Mouse (Mus musculus): ENCODE measurements at regions not wholly inside any gene's neighbourhood (a gene's known extent, or its start where the extent isn't known, plus 50 kb on each side); places are given as distances from the start of the nearest gene placed in this dataset.

DNA sequence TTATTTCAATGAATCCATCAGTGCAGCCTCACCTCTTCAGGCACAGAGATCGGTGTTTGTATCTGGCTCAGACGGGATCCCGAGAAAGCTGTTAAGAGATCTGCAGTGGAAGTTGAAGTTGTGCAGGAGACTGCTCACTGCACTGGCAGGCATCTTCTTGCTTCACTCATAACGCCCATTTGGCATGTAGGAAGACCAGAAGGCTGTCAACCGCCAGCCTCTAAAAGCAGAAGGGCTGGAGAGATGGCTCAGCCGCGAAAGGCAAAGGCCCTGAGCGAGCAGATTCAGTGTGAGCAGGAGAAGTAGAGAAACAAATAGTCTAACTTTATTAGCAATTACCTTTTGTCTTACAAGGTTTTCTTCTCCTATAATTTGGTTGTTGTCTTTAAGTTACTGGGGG lies 114.3 kb upstream of the Ankrd55 start:
- Histone ChIP-seq H3K4me2 (ENCODE audit: low read depth, low read length) (no peak overlapping the region), H3K27me3 (replicated peaks; ENCODE audit: control insufficient read depth, insufficient read depth, low read length) (no peaks in the 10 kb centered on the region), H3K27ac (replicated peaks; ENCODE audit: low read depth, low read length) (no peak overlapping the region), H3K36me3 (ENCODE audit: control insufficient read depth, insufficient read depth, low read length) (no peaks in the 10 kb centered on the region), H3K4me1 (ENCODE audit: control insufficient read depth, insufficient read depth, low read length) (no peaks in the 10 kb centered on the region), H3K4me3 (ENCODE audit: low read depth, low read length) (no peak overlapping the region), H3K9ac (ENCODE audit: low read depth, low read length) (no peak overlapping the region), H3K9me3 (ENCODE audit: control insufficient read depth, low read length) (no peaks in the 10 kb centered on the region)
- ATAC-seq (ENCODE audit: low read depth) (no peak), DNase-seq (ENCODE audit: low spot score) (no peak)
- WGBS, result 84% methylated on average over 8 of the region's 8 CpGs

DNA sequence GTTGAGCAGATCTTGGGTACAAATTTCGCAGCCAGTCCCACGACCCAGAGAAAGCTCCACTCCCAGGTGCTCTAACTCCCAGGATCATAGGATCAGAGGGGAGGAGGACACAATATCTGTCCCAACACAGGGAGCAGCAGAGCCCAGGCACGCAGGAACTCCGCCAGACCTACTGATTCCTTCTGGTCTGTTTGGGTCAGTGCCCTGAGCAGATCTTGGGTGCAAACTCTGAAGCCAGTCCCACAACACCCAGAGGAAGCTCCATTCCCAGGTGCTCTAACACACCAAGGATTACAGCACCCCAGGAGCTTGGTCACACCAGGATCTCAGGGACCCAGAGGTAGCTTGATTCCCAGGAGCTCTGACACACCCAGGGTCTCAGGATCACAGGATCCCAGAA lies 110.2 kb upstream of the Ankrd55 start:
- H3K4me1 ChIP-seq (ENCODE audit: control insufficient read depth, insufficient read depth, low read length), result no peaks in the 10 kb centered on the region
- H3K9me3 ChIP-seq (ENCODE audit: control insufficient read depth, low read length), result no peaks in the 10 kb centered on the region
- H3K9ac ChIP-seq (ENCODE audit: low read depth, low read length), result no peak overlapping the region
- no peaks in the 10 kb centered on the region for H3K36me3 ChIP-seq (ENCODE audit: control insufficient read depth, insufficient read depth, low read length)
- no peak overlapping the region for H3K27ac ChIP-seq (replicated peaks; ENCODE audit: low read depth, low read length)
- 82% methylated on average over 4 of the region's 4 CpGs for WGBS
- no peaks in the 10 kb centered on the region for H3K27me3 ChIP-seq (replicated peaks; ENCODE audit: control insufficient read depth, insufficient read depth, low read length)
- ATAC-seq (ENCODE audit: low read depth) (no peak), DNase-seq (ENCODE audit: low spot score) (no peak)
- no peak overlapping the region for H3K4me2 ChIP-seq (ENCODE audit: low read depth, low read length)
- no peak overlapping the region for H3K4me3 ChIP-seq (ENCODE audit: low read depth, low read length)

GRCm38 (mm10) chr13:112183996-112184395 lies 104.3 kb upstream of the Ankrd55 start:
- Histone ChIP-seq H3K27me3 (replicated peaks; ENCODE audit: control insufficient read depth, insufficient read depth, low read length) (no peaks in the 10 kb centered on the region), H3K4me2 (ENCODE audit: low read depth, low read length) (no peak overlapping the region), H3K4me3 (ENCODE audit: low read depth, low read length) (no peak overlapping the region), H3K4me1 (ENCODE audit: control insufficient read depth, insufficient read depth, low read length) (peaks cover 14% of the 10 kb centered on the region), H3K36me3 (ENCODE audit: control insufficient read depth, insufficient read depth, low read length) (no peaks in the 10 kb centered on the region), H3K9me3 (ENCODE audit: control insufficient read depth, low read length) (no peaks in the 10 kb centered on the region), H3K9ac (ENCODE audit: low read depth, low read length) (no peak overlapping the region), H3K27ac (replicated peaks; ENCODE audit: low read depth, low read length) (no peak overlapping the region)
- ATAC-seq (ENCODE audit: low read depth) (no peak), DNase-seq (ENCODE audit: low spot score) (no peak)
- 95% methylated on average over 10 of the region's 10 CpGs for WGBS

DNA sequence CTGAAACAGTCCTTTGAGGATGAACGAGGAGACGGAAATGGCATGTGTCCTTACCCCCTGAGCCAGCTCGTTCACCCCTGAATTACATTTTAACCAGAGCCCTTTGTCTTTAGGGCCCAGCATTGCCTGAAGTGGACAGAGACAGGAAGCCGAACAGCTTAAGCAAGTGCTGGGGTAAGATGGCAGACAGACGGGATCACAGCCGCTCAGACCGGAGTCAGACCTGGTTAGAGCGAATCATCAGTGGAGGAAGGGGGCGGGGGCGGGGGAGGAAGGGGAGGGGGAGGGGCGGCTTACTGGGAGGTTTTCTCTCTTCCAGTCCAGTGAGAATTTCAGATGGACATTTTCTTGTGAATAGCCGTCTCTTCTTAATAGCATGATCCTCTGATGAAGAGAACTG lies 103.1 kb upstream of the Ankrd55 start:
- Histone ChIP-seq H3K4me3 (ENCODE audit: low read depth, low read length) (no peak overlapping the region), H3K9me3 (ENCODE audit: control insufficient read depth, low read length) (no peaks in the 10 kb centered on the region), H3K27me3 (replicated peaks; ENCODE audit: control insufficient read depth, insufficient read depth, low read length) (no peaks in the 10 kb centered on the region), H3K36me3 (ENCODE audit: control insufficient read depth, insufficient read depth, low read length) (no peaks in the 10 kb centered on the region), H3K9ac (ENCODE audit: low read depth, low read length) (no peak overlapping the region), H3K4me2 (ENCODE audit: low read depth, low read length) (no peak overlapping the region), H3K27ac (replicated peaks; ENCODE audit: low read depth, low read length) (no peak overlapping the region), H3K4me1 (ENCODE audit: control insufficient read depth, insufficient read depth, low read length) (peaks cover 17% of the 10 kb centered on the region)
- ATAC-seq (ENCODE audit: low read depth) (no peak), DNase-seq (ENCODE audit: low spot score) (no peak)
- 36% methylated on average over 9 of the region's 12 CpGs for WGBS

- Histone ChIP-seq H3K27me3 (replicated peaks; ENCODE audit: control insufficient read depth, insufficient read depth, low read length) (no peaks in the 10 kb centered on the region), H3K4me2 (ENCODE audit: low read depth, low read length) (no peak overlapping the region), H3K9ac (ENCODE audit: low read depth, low read length) (no peak overlapping the region), H3K36me3 (ENCODE audit: control insufficient read depth, insufficient read depth, low read length) (no peaks in the 10 kb centered on the region), H3K4me3 (ENCODE audit: low read depth, low read length) (no peak overlapping the region), H3K27ac (replicated peaks; ENCODE audit: low read depth, low read length) (no peak overlapping the region), H3K9me3 (ENCODE audit: control insufficient read depth, low read length) (no peaks in the 10 kb centered on the region), H3K4me1 (ENCODE audit: control insufficient read depth, insufficient read depth, low read length) (peaks cover 17% of the 10 kb centered on the region)
- DNase-seq (ENCODE audit: low spot score) (peak; percentile 59), ATAC-seq (ENCODE audit: low read depth) (no peak)
- 27% methylated on average over 3 of the region's 3 CpGs for WGBS
Observed at GRCm38 (mm10) chr13:112187226-112187625, 101.0 kb upstream of the Ankrd55 start.

DNA sequence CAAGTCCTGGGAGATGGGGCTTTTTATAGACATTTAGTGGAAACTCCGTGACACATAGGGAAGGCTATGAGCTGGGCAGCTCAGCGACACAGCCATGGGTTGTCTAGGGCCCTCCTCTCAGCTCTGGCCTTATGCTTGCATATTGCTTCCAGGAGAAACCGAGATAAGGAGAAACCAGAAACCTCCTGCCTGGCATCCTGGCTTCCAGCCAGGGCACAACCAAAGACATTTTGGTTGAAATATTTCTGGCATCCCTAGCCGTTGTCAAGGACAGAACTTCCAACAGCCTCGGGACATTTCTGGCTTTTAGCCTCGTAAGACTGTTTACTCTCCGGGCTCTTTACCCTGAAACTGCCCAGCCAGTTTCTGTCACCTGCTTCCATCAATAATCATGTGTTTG lies 99.9 kb upstream of the Ankrd55 start:
- H3K36me3 ChIP-seq (ENCODE audit: control insufficient read depth, insufficient read depth, low read length), result no peaks in the 10 kb centered on the region
- DNase-seq (ENCODE audit: low spot score) (peak; percentile 51), ATAC-seq (ENCODE audit: low read depth) (no peak)
- H3K4me1 ChIP-seq (ENCODE audit: control insufficient read depth, insufficient read depth, low read length), result peaks cover 17% of the 10 kb centered on the region
- H3K27ac ChIP-seq (replicated peaks; ENCODE audit: low read depth, low read length), result no peak overlapping the region; the same call in 1 of the 2 replicates
- no peak overlapping the region for H3K4me3 ChIP-seq (ENCODE audit: low read depth, low read length)
- WGBS, result 46% methylated on average over 7 of the region's 7 CpGs
- no peaks in the 10 kb centered on the region for H3K9me3 ChIP-seq (ENCODE audit: control insufficient read depth, low read length)
- H3K9ac ChIP-seq (ENCODE audit: low read depth, low read length), result no peak overlapping the region
- H3K4me2 ChIP-seq (ENCODE audit: low read depth, low read length), result no peak overlapping the region
- no peaks in the 10 kb centered on the region for H3K27me3 ChIP-seq (replicated peaks; ENCODE audit: control insufficient read depth, insufficient read depth, low read length)

- no peak overlapping the region for H3K27ac ChIP-seq (replicated peaks; ENCODE audit: low read depth, low read length)
- H3K36me3 ChIP-seq (ENCODE audit: control insufficient read depth, insufficient read depth, low read length), result no peaks in the 10 kb centered on the region
- DNase-seq (ENCODE audit: low spot score) (no peak), ATAC-seq (ENCODE audit: low read depth) (no peak)
- no peak overlapping the region for H3K9ac ChIP-seq (ENCODE audit: low read depth, low read length)
- 78% methylated on average over 18 of the region's 18 CpGs for WGBS
- no peaks in the 10 kb centered on the region for H3K27me3 ChIP-seq (replicated peaks; ENCODE audit: control insufficient read depth, insufficient read depth, low read length)
- no peaks in the 10 kb centered on the region for H3K9me3 ChIP-seq (ENCODE audit: control insufficient read depth, low read length)
- no peak overlapping the region for H3K4me2 ChIP-seq (ENCODE audit: low read depth, low read length)
- H3K4me3 ChIP-seq (ENCODE audit: low read depth, low read length), result no peak overlapping the region
- peaks cover 17% of the 10 kb centered on the region for H3K4me1 ChIP-seq (ENCODE audit: control insufficient read depth, insufficient read depth, low read length)
Observed at GRCm38 (mm10) chr13:112188741-112189476, 99.3 kb upstream of the Ankrd55 start.

- no peaks in the 10 kb centered on the region for H3K36me3 ChIP-seq (ENCODE audit: control insufficient read depth, insufficient read depth, low read length)
- no peak for ATAC-seq (ENCODE audit: low read depth)
- H3K4me3 ChIP-seq (ENCODE audit: low read depth, low read length), result no peak overlapping the region
- no peaks in the 10 kb centered on the region for H3K27me3 ChIP-seq (replicated peaks; ENCODE audit: control insufficient read depth, insufficient read depth, low read length)
- no peak overlapping the region for H3K4me2 ChIP-seq (ENCODE audit: low read depth, low read length)
- DNase-seq (ENCODE audit: low spot score), result no peak
- no peak overlapping the region for H3K27ac ChIP-seq (replicated peaks; ENCODE audit: low read depth, low read length)
- H3K9me3 ChIP-seq (ENCODE audit: control insufficient read depth, low read length), result no peaks in the 10 kb centered on the region
- H3K9ac ChIP-seq (ENCODE audit: low read depth, low read length), result no peak overlapping the region
- H3K4me1 ChIP-seq (ENCODE audit: control insufficient read depth, insufficient read depth, low read length), result peaks cover 17% of the 10 kb centered on the region
- 34% methylated on average over 5 of the region's 5 CpGs for WGBS
Observed at GRCm38 (mm10) chr13:112189605-112190004, 98.6 kb upstream of the Ankrd55 start.

DNA sequence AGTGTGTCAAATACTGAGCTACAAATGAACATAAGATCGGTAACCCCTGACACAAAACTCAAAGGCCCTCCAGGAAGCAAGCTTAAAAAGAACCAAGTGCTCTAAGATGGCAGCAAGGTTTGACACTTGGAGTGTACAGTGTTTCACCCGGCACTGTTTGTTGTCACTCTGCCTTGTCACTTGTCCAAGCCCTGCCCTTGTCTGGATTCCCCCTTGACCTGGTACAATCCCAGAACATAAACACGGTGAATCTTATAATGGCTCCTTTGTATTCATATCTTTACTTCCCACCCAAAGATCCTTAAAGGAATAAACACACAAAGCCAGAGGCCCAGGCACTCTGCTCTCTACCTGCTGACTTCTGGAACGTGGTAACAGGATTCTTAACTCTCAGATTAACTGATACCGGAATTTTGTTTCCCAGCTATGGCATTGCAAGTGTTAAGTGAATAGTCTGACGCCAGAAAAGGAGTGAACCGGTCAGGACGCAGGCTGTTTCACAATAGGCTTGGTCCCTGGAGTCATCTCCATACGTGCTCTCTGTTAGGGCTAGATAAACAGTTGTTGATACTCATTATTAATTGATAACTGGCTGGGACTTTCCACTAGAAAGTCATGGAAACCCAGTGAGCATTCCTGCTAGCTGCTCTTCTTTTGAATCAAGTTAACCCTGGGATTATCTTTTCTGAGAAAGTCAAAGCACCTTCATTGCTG lies 95.9 kb upstream of the Ankrd55 start:
- no peak overlapping the region for H3K4me3 ChIP-seq (ENCODE audit: low read depth, low read length)
- H3K27ac ChIP-seq (replicated peaks; ENCODE audit: low read depth, low read length), result no peak overlapping the region
- ATAC-seq (ENCODE audit: low read depth) (no peak), DNase-seq (ENCODE audit: low spot score) (no peak)
- WGBS, result 32% methylated on average over 9 of the region's 9 CpGs
- H3K9ac ChIP-seq (ENCODE audit: low read depth, low read length), result no peak overlapping the region
- no peaks in the 10 kb centered on the region for H3K9me3 ChIP-seq (ENCODE audit: control insufficient read depth, low read length)
- H3K4me2 ChIP-seq (ENCODE audit: low read depth, low read length), result no peak overlapping the region
- H3K4me1 ChIP-seq (ENCODE audit: control insufficient read depth, insufficient read depth, low read length), result peaks cover 12% of the 10 kb centered on the region
- H3K27me3 ChIP-seq (replicated peaks; ENCODE audit: control insufficient read depth, insufficient read depth, low read length), result no peaks in the 10 kb centered on the region
- no peaks in the 10 kb centered on the region for H3K36me3 ChIP-seq (ENCODE audit: control insufficient read depth, insufficient read depth, low read length)
